In genomic region chr7:141501820-141502555, GRCm38 (mm10) we compare ENCODE assay signal across 22 mouse cellular contexts. TPM values are rescaled to one million over a fixed set of nuclear protein-coding genes. Genes with fewer than 3 reads are reported as not detected.
DNase-seq lines count a peak whose midpoint lies in the region; ATAC-seq lines count a peak whose summit lies in the region.
"Had no signal": no experiment of that assay in that cellular context is flagged by ENCODE, and none has a peak within 500 bp of the region (broad histone marks: within the 10 kb centered on the region; RNA-seq: fewer than 3 reads in every experiment).

No protein-coding gene starts in this region.

- peak overlapping the region; percentile 45 for H3K27ac ChIP-seq in liver, embryonic 12.5 days
- no peak overlapping the region for H3K27ac ChIP-seq in liver, embryonic 11.5 days (ENCODE audit: low read depth, low read length)
- H3K27ac ChIP-seq in hindbrain, embryonic 12.5 days, result no peak overlapping the region
- H3K27ac ChIP-seq in heart, embryonic 11.5 days (ENCODE audit: low read depth, low read length), result no peak overlapping the region
- H3K27ac ChIP-seq: embryonic facial prominence, embryonic 12.5 days; forebrain, embryonic 10.5 days; gastrocnemius, adult 2 months; heart, embryonic 13.5 days; limb, embryonic 15.5 days; stomach, postnatal 0 days had no signal

- peaks cover 43% of the 10 kb centered on the region for H3K4me1 ChIP-seq in liver, embryonic 12.5 days
- 0 out of 2 replicates have a peak, but pooled peaks cover 3% of the 10 kb centered on the region for H3K4me1 ChIP-seq in liver, embryonic 11.5 days (replicated peaks; ENCODE audit: control insufficient read depth, insufficient read depth, low read length)
- H3K4me1 ChIP-seq in hindbrain, embryonic 12.5 days, result no peaks in the 10 kb centered on the region
- H3K4me1 ChIP-seq in heart, embryonic 11.5 days (ENCODE audit: control insufficient read depth, insufficient read depth, low read length), result peaks cover 13% of the 10 kb centered on the region
- H3K4me1 ChIP-seq: embryonic facial prominence, embryonic 12.5 days; limb, embryonic 15.5 days had no signal

- no peaks in the 10 kb centered on the region for H3K9me3 ChIP-seq in liver, embryonic 12.5 days (replicated peaks)
- H3K9me3 ChIP-seq in liver, embryonic 11.5 days (ENCODE audit: control insufficient read depth, low read length), result no peaks in the 10 kb centered on the region
- H3K9me3 ChIP-seq in hindbrain, embryonic 12.5 days (replicated peaks), result no peaks in the 10 kb centered on the region
- H3K9me3 ChIP-seq in heart, embryonic 11.5 days (replicated peaks; ENCODE audit: control insufficient read depth, low read length), result no peaks in the 10 kb centered on the region
- H3K9me3 ChIP-seq: embryonic facial prominence, embryonic 12.5 days; forebrain, embryonic 10.5 days; heart, embryonic 13.5 days; limb, embryonic 15.5 days; megakaryocyte, embryonic 14.5 days had no signal

- H3K9ac ChIP-seq in liver, embryonic 12.5 days, result no peak overlapping the region
- no peak overlapping the region for H3K9ac ChIP-seq in liver, embryonic 11.5 days (ENCODE audit: low read depth, low read length)
- H3K9ac ChIP-seq in hindbrain, embryonic 12.5 days, result no peak overlapping the region
- H3K9ac ChIP-seq in heart, embryonic 11.5 days (ENCODE audit: low read depth, low read length), result no peak overlapping the region
- H3K9ac ChIP-seq: embryonic facial prominence, embryonic 12.5 days; heart, embryonic 13.5 days; limb, embryonic 15.5 days had no signal

- peak; percentile 77 to 85 for DNase-seq in adrenal gland, adult (ENCODE audit: inconsistent age in 2 of 2, low spot score in 1 of 2)
- no peak for DNase-seq in adrenal gland, postnatal 4 days (ENCODE audit: low spot score in 2 of 2)
- DNase-seq in liver, embryonic 11.5 days (ENCODE audit: low spot score), result no peak
- DNase-seq in adrenal gland, postnatal 10 days, result peak; percentile 51
- DNase-seq: gastrocnemius, adult 2 months; heart, postnatal 36 days; kidney, adult 2 months; kidney, postnatal 14 days; layer of hippocampus, adult 9-11 months had no signal

- H3K4me2 ChIP-seq in liver, embryonic 12.5 days, result no peak overlapping the region
- no peak overlapping the region for H3K4me2 ChIP-seq in liver, embryonic 11.5 days
- H3K4me2 ChIP-seq in hindbrain, embryonic 12.5 days (replicated peaks), result no peak overlapping the region
- no peak overlapping the region for H3K4me2 ChIP-seq in heart, embryonic 11.5 days
- H3K4me2 ChIP-seq: embryonic facial prominence, embryonic 12.5 days; heart, embryonic 13.5 days; limb, embryonic 15.5 days had no signal

- ATAC-seq in liver, embryonic 12.5 days, result no peak
- no peak for ATAC-seq in liver, embryonic 11.5 days (replicated peaks; ENCODE audit: low FRiP score)
- peak; percentile 68 for ATAC-seq in erythroid progenitor cell, adult 5-6 weeks (replicated peaks; ENCODE audit: low FRiP score, poor library complexity, severe bottlenecking)
- ATAC-seq in hindbrain, embryonic 12.5 days (ENCODE audit: low FRiP score), result no peak
- no peak for ATAC-seq in heart, embryonic 11.5 days (replicated peaks; ENCODE audit: insufficient number of reproducible peaks, low FRiP score, low TSS enrichment)
- ATAC-seq: CD4-positive, CD25-positive, alpha-beta regulatory T cell, adult 4 months; midbrain, embryonic 16.5 days had no signal

- H3K36me3 ChIP-seq in liver, embryonic 12.5 days, result peaks cover 50% of the 10 kb centered on the region
- H3K36me3 ChIP-seq in liver, embryonic 11.5 days (ENCODE audit: control insufficient read depth, insufficient read depth, low read length), result peaks cover 3% of the 10 kb centered on the region; the same call in 1 of the 2 replicates
- peaks cover 14% of the 10 kb centered on the region; the same call in 1 of the 2 replicates for H3K36me3 ChIP-seq in hindbrain, embryonic 12.5 days
- no peaks in the 10 kb centered on the region for H3K36me3 ChIP-seq in heart, embryonic 11.5 days (ENCODE audit: control insufficient read depth, insufficient read depth, low read length)

- WGBS in liver, embryonic 12.5 days (ENCODE audit: insufficient replicate concordance), result 77% methylated on average over 7 of the region's 7 CpGs
- 85% methylated on average over 7 of the region's 7 CpGs for WGBS in liver, embryonic 11.5 days
- WGBS in hindbrain, embryonic 12.5 days, result 87% methylated on average over 7 of the region's 7 CpGs
- 82% methylated on average over 7 of the region's 7 CpGs for WGBS in heart, embryonic 11.5 days (ENCODE audit: insufficient replicate concordance)

- no peaks in the 10 kb centered on the region for H3K27me3 ChIP-seq in liver, embryonic 12.5 days (replicated peaks)
- no peaks in the 10 kb centered on the region for H3K27me3 ChIP-seq in liver, embryonic 11.5 days (replicated peaks; ENCODE audit: control insufficient read depth, insufficient read depth, low read length)
- H3K27me3 ChIP-seq in hindbrain, embryonic 12.5 days, result no peaks in the 10 kb centered on the region
- no peaks in the 10 kb centered on the region for H3K27me3 ChIP-seq in heart, embryonic 11.5 days (ENCODE audit: control insufficient read depth, insufficient read depth, low read length)
- H3K27me3 ChIP-seq: embryonic facial prominence, embryonic 12.5 days; heart, embryonic 13.5 days; limb, embryonic 15.5 days; megakaryocyte, embryonic 14.5 days had no signal

- no peak overlapping the region for H3K4me3 ChIP-seq in liver, embryonic 12.5 days
- H3K4me3 ChIP-seq in liver, embryonic 11.5 days (ENCODE audit: low read depth, low read length), result no peak overlapping the region
- H3K4me3 ChIP-seq in hindbrain, embryonic 12.5 days, result no peak overlapping the region
- no peak overlapping the region for H3K4me3 ChIP-seq in heart, embryonic 11.5 days (ENCODE audit: low read depth, low read length)
- H3K4me3 ChIP-seq: embryonic facial prominence, embryonic 12.5 days; forebrain, embryonic 10.5 days; gastrocnemius, adult 2 months; heart, embryonic 13.5 days; limb, embryonic 15.5 days; megakaryocyte, embryonic 14.5 days had no signal

RNA-seq across cellular contexts. Expression of gene Tspan4, which starts 26.9 kb away (rescaled TPM):
- 10 to 100 TPM; 77.9 to 79.6 TPM for total RNA-seq in adrenal gland, postnatal 4 days (2021)
- polyA plus RNA-seq in liver, embryonic 12.5 days (2016; fragmentation: Nextera tagmentation; extraction: Ambion mirVana), result 56.1 and 60.9 TPM in 2 replicates
- 77.9 and 78.2 TPM in 2 replicates for polyA plus RNA-seq in liver, embryonic 11.5 days (2014; fragmentation: Nextera tagmentation; extraction: Ambion mirVana)
- total RNA-seq in adrenal gland, postnatal 10 days (2021), result 10 to 100 TPM; 53.8 to 57.1 TPM
- 1.8 and 3.8 TPM in 2 replicates for total RNA-seq in erythroid progenitor cell, adult 5-6 weeks (2015; ENCODE audit: low replicate concordance)
- 2.2 and 8.0 TPM in 2 replicates for total RNA-seq in erythroid progenitor cell, adult 5-6 weeks (2017; ENCODE audit: low replicate concordance)
- 30.1 and 31.1 TPM in 2 replicates for polyA plus RNA-seq in hindbrain, embryonic 12.5 days (2016; fragmentation: Nextera tagmentation; extraction: Ambion mirVana)
- polyA plus RNA-seq in heart, embryonic 11.5 days (2014; fragmentation: Nextera tagmentation; extraction: Ambion mirVana), result 58.9 and 69.1 TPM in 2 replicates

RNA-seq across cellular contexts. Expression of gene Polr2l, which starts 27.1 kb away (rescaled TPM):
- total RNA-seq in adrenal gland, postnatal 4 days (2021), result 10 to 100 TPM; 57.7 to 61.2 TPM
- polyA plus RNA-seq in liver, embryonic 12.5 days (2016; fragmentation: Nextera tagmentation; extraction: Ambion mirVana), result 74.6 and 76.1 TPM in 2 replicates
- polyA plus RNA-seq in liver, embryonic 11.5 days (2014; fragmentation: Nextera tagmentation; extraction: Ambion mirVana), result 95.3 and 104 TPM in 2 replicates
- 10 to 100 TPM; 58.3 to 59.7 TPM for total RNA-seq in adrenal gland, postnatal 10 days (2021)
- total RNA-seq in erythroid progenitor cell, adult 5-6 weeks (2015; ENCODE audit: low replicate concordance), result 6.7 and 15.5 TPM in 2 replicates
- total RNA-seq in erythroid progenitor cell, adult 5-6 weeks (2017; ENCODE audit: low replicate concordance), result 14.4 and 14.9 TPM in 2 replicates
- 62.0 and 69.0 TPM in 2 replicates for polyA plus RNA-seq in hindbrain, embryonic 12.5 days (2016; fragmentation: Nextera tagmentation; extraction: Ambion mirVana)
- polyA plus RNA-seq in heart, embryonic 11.5 days (2014; fragmentation: Nextera tagmentation; extraction: Ambion mirVana), result 71.5 and 72.9 TPM in 2 replicates

RNA-seq across cellular contexts. Expression of gene Cd151, which starts 34.8 kb away (rescaled TPM):
- 100 to 1,000 TPM; 209 to 215 TPM for total RNA-seq in adrenal gland, postnatal 4 days (2021)
- 5.7 and 6.2 TPM in 2 replicates for polyA plus RNA-seq in liver, embryonic 12.5 days (2016; fragmentation: Nextera tagmentation; extraction: Ambion mirVana)
- polyA plus RNA-seq in liver, embryonic 11.5 days (2014; fragmentation: Nextera tagmentation; extraction: Ambion mirVana), result 20.6 and 22.3 TPM in 2 replicates
- 100 to 1,000 TPM; 184 to 198 TPM for total RNA-seq in adrenal gland, postnatal 10 days (2021)
- total RNA-seq in erythroid progenitor cell, adult 5-6 weeks (2015; ENCODE audit: low replicate concordance), result 16.6 and 20.1 TPM in 2 replicates
- 24.1 and 30.7 TPM in 2 replicates for total RNA-seq in erythroid progenitor cell, adult 5-6 weeks (2017; ENCODE audit: low replicate concordance)
- 14.4 and 17.3 TPM in 2 replicates for polyA plus RNA-seq in hindbrain, embryonic 12.5 days (2016; fragmentation: Nextera tagmentation; extraction: Ambion mirVana)
- 61.3 and 101 TPM in 2 replicates for polyA plus RNA-seq in heart, embryonic 11.5 days (2014; fragmentation: Nextera tagmentation; extraction: Ambion mirVana)

RNA-seq across cellular contexts. Expression of gene Chid1, which starts 37.7 kb away (rescaled TPM):
- total RNA-seq in adrenal gland, postnatal 4 days (2021), result 10 to 100 TPM; 42.4 to 49.2 TPM
- polyA plus RNA-seq in liver, embryonic 12.5 days (2016; fragmentation: Nextera tagmentation; extraction: Ambion mirVana), result 32.0 and 32.7 TPM in 2 replicates
- polyA plus RNA-seq in liver, embryonic 11.5 days (2014; fragmentation: Nextera tagmentation; extraction: Ambion mirVana), result 39.2 and 48.1 TPM in 2 replicates
- total RNA-seq in adrenal gland, postnatal 10 days (2021), result 10 to 100 TPM; 45.6 to 54.2 TPM
- 4.6 and 6.8 TPM in 2 replicates for total RNA-seq in erythroid progenitor cell, adult 5-6 weeks (2015; ENCODE audit: low replicate concordance)
- total RNA-seq in erythroid progenitor cell, adult 5-6 weeks (2017; ENCODE audit: low replicate concordance), result 6.8 and 10.8 TPM in 2 replicates
- 31.8 and 32.1 TPM in 2 replicates for polyA plus RNA-seq in hindbrain, embryonic 12.5 days (2016; fragmentation: Nextera tagmentation; extraction: Ambion mirVana)
- 35.0 and 46.7 TPM in 2 replicates for polyA plus RNA-seq in heart, embryonic 11.5 days (2014; fragmentation: Nextera tagmentation; extraction: Ambion mirVana)

RNA-seq across cellular contexts. Expression of gene Cracr2b, which starts 41.1 kb away (rescaled TPM):
- 10 to 100 TPM; 13.1 to 14.2 TPM for total RNA-seq in adrenal gland, postnatal 4 days (2021)
- polyA plus RNA-seq in liver, embryonic 12.5 days (2016; fragmentation: Nextera tagmentation; extraction: Ambion mirVana), result 3.7 and 5.8 TPM in 2 replicates
- 4.3 and 7.2 TPM in 2 replicates for polyA plus RNA-seq in liver, embryonic 11.5 days (2014; fragmentation: Nextera tagmentation; extraction: Ambion mirVana)
- total RNA-seq in adrenal gland, postnatal 10 days (2021), result 10 to 100 TPM; 16.8 to 19.6 TPM
- not detected in 2 replicates for total RNA-seq in erythroid progenitor cell, adult 5-6 weeks (2015; ENCODE audit: low replicate concordance)
- total RNA-seq in erythroid progenitor cell, adult 5-6 weeks (2017; ENCODE audit: low replicate concordance), result 3.3 TPM in 1 of 2 replicates, not detected in the other
- 7.7 and 8.9 TPM in 2 replicates for polyA plus RNA-seq in hindbrain, embryonic 12.5 days (2016; fragmentation: Nextera tagmentation; extraction: Ambion mirVana)
- polyA plus RNA-seq in heart, embryonic 11.5 days (2014; fragmentation: Nextera tagmentation; extraction: Ambion mirVana), result 11.5 and 14.3 TPM in 2 replicates
- total RNA-seq: common myeloid progenitor, adult 5-6 weeks had no signal
- polyA plus RNA-seq: CD4-positive, CD25-positive, alpha-beta regulatory T cell, adult 4 months had no signal

Comparison
In these comparisons a context has a peak if more than half of its experiments do, and no peak if none do; other contexts are left out.
1. DNase-seq: peak in adrenal gland, adult (2 of 2) and adrenal gland, postnatal 10 days (single experiment); none in adrenal gland, postnatal 4 days (0 of 2) and liver, embryonic 11.5 days (single experiment).